Mouse (Mus musculus): ENCODE results near the gene Btd. TPM values are rescaled to one million over a fixed set of nuclear protein-coding genes. Genes with fewer than 3 reads are reported as not detected.

Btd gene
- polyA plus RNA-seq, 1 experiment from 2014 or later, result 18.4 TPM

DNA sequence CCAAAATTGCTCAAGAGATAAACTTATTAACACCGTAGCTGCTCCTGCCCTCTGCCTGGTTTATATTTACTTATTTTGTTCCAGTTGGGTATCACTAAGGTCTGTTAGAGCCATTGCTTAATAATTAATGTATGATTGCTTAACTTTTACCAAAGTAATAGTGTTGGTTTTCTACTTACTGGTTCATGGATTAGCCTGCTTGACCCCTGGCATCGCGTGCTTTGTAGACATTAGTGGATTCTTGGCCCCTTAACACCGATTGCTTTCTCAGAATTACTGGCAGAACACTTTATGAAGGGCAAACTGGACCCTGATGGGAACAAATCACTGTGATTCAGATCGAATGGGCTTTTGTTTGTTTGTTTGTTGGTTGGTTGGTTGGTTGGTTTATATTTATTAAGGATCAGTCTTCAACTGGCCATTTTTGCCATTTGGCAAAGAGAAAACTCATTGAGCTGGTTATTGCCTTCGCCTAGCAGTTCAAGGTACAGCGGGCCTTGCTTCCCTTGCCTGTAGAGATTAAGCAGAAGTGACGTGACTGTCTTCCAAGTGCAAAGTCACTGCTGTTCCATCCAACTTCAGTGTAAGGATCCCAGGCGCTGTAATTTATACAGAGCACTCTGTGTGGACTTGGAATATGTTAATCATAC lies 803 bp downstream of the Btd start:
- H3K36me3 ChIP-seq (ENCODE audit: control insufficient read depth, insufficient read depth, low read length), result no peaks in the 10 kb centered on the region
- 76% methylated on average over 9 of the region's 9 CpGs for WGBS
- H3K9ac ChIP-seq (ENCODE audit: low read depth, low read length), result peak overlapping the region; percentile 53
- DNase-seq (ENCODE audit: low spot score), result no peak
- H3K4me2 ChIP-seq (replicated peaks; ENCODE audit: low read depth, low read length), result peak overlapping the region; percentile 59
- H3K4me1 ChIP-seq (replicated peaks; ENCODE audit: control insufficient read depth, insufficient read depth, low read length), result no peaks in the 10 kb centered on the region
- no peaks in the 10 kb centered on the region for H3K9me3 ChIP-seq (ENCODE audit: control insufficient read depth, low read length)
- H3K4me3 ChIP-seq (ENCODE audit: low read depth, low read length), result peak overlapping the region; percentile 47
- H3K27me3 ChIP-seq (ENCODE audit: control insufficient read depth, insufficient read depth, low read length), result no peaks in the 10 kb centered on the region
- no peak; the same call in 1 of the 2 replicates for ATAC-seq (ENCODE audit: low FRiP score)
- H3K27ac ChIP-seq (ENCODE audit: low read depth, low read length), result no peak overlapping the region

DNA sequence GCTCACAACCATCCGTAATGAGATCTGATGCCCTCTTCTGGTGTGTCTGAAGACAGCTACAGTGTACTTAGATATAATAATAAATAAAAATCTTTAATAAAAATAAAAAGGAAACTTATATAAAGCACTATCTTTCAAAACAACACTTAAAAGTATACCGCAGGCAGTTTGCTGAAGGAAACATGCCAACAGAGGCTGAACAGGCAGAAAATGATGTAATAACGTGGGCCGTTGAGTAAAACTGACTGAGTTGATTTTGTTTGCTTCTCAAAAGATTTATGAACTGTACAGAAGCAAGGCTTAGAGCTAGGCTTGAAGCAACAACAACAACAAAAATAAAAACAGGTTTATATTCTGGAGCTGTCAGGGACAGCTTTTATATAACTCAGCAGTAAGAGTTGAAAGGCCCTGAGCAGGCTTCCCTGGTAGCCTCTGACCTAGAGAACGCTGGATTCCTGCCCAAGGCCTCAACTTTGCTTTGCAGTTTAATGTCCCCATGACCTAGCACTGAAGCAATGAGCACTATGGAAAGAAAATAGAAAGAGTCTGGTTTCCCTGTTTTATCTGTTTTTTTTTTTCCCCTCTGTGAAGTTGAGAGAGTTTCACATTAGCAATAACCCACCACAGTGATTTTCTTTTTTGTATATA lies 3.5 kb downstream of the Btd start:
- no peak overlapping the region for H3K27ac ChIP-seq (ENCODE audit: low read depth, low read length)
- DNase-seq (ENCODE audit: low spot score) (no peak), ATAC-seq (ENCODE audit: low FRiP score) (no peak)
- H3K9ac ChIP-seq (ENCODE audit: low read depth, low read length), result no peak overlapping the region
- no peaks in the 10 kb centered on the region for H3K4me1 ChIP-seq (replicated peaks; ENCODE audit: control insufficient read depth, insufficient read depth, low read length)
- H3K36me3 ChIP-seq (ENCODE audit: control insufficient read depth, insufficient read depth, low read length), result no peaks in the 10 kb centered on the region
- no peaks in the 10 kb centered on the region for H3K9me3 ChIP-seq (ENCODE audit: control insufficient read depth, low read length)
- H3K27me3 ChIP-seq (ENCODE audit: control insufficient read depth, insufficient read depth, low read length), result no peaks in the 10 kb centered on the region
- H3K4me3 ChIP-seq (ENCODE audit: low read depth, low read length), result no peak overlapping the region
- no peak overlapping the region for H3K4me2 ChIP-seq (replicated peaks; ENCODE audit: low read depth, low read length)
- 89% methylated on average over 5 of the region's 5 CpGs for WGBS

DNA sequence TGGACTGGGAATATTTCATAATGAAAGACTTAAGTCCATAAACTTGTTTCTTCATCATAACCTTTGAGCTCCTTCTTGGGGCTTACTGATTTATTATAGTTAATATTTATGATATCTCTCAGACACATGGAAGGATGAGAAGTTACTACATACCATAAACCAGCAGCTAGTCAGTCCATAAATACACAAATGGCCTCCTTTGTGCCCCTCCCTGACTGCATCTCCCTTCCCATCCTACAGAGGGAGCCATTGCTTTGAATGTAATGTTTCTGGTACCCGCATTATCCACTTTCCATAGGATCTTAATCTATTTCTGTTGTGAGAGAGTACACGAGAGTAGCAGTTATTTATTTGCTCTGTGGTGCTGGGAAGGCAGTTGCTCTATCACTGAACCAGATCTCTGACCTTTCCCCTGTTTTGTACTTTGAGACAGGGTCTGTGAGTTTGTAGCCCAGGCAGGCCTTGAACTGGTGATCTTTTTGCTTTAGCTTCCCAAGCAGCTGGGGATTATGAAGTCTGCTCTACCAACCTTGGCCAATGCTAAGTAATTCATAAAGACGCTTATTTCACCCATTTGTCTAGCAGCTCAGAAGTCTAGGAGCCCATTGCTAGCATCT lies 4.2 kb downstream of the Btd start:
- no peaks in the 10 kb centered on the region for H3K9me3 ChIP-seq (ENCODE audit: control insufficient read depth, low read length)
- H3K27ac ChIP-seq (ENCODE audit: low read depth, low read length), result no peak overlapping the region
- H3K4me3 ChIP-seq (ENCODE audit: low read depth, low read length), result no peak overlapping the region
- no peaks in the 10 kb centered on the region for H3K36me3 ChIP-seq (ENCODE audit: control insufficient read depth, insufficient read depth, low read length)
- ATAC-seq (ENCODE audit: low FRiP score), result no peak
- H3K9ac ChIP-seq (ENCODE audit: low read depth, low read length), result no peak overlapping the region
- 73% methylated on average over 3 of the region's 3 CpGs for WGBS
- no peaks in the 10 kb centered on the region for H3K4me1 ChIP-seq (replicated peaks; ENCODE audit: control insufficient read depth, insufficient read depth, low read length)
- no peak for DNase-seq (ENCODE audit: low spot score)
- H3K4me2 ChIP-seq (replicated peaks; ENCODE audit: low read depth, low read length), result no peak overlapping the region
- H3K27me3 ChIP-seq (ENCODE audit: control insufficient read depth, insufficient read depth, low read length), result no peaks in the 10 kb centered on the region

DNA sequence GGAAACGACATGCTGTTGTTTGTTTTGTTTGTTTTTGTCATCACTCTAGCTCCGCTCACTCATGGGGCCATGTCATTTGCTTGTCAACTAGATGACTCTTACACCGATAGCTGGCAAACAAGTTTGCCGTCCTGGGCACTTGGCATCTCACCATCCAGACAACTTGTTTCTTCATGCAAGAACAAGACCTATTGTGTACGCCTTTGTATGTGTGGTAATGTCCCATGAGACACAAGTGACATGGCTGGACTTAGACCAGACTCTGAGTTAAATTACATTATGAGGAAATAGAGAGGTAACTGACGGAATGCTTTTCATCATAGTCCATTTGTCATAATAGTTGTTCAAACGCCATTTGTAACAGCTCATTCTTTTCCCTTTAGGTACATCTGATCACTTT lies 5.1 kb downstream of the Btd start:
- Histone ChIP-seq H3K9me3 (ENCODE audit: control insufficient read depth, low read length) (peaks cover 3% of the 10 kb centered on the region; the same call in 1 of the 2 replicates), H3K4me3 (ENCODE audit: low read depth, low read length) (no peak overlapping the region), H3K4me2 (replicated peaks; ENCODE audit: low read depth, low read length) (no peak overlapping the region), H3K9ac (ENCODE audit: low read depth, low read length) (no peak overlapping the region), H3K27ac (ENCODE audit: low read depth, low read length) (no peak overlapping the region), H3K36me3 (ENCODE audit: control insufficient read depth, insufficient read depth, low read length) (no peaks in the 10 kb centered on the region), H3K27me3 (ENCODE audit: control insufficient read depth, insufficient read depth, low read length) (no peaks in the 10 kb centered on the region), H3K4me1 (replicated peaks; ENCODE audit: control insufficient read depth, insufficient read depth, low read length) (no peaks in the 10 kb centered on the region)
- WGBS, result 91% methylated on average over 7 of the region's 7 CpGs
- no peak for DNase-seq (ENCODE audit: low spot score)
- no peak for ATAC-seq (ENCODE audit: low FRiP score)

DNA sequence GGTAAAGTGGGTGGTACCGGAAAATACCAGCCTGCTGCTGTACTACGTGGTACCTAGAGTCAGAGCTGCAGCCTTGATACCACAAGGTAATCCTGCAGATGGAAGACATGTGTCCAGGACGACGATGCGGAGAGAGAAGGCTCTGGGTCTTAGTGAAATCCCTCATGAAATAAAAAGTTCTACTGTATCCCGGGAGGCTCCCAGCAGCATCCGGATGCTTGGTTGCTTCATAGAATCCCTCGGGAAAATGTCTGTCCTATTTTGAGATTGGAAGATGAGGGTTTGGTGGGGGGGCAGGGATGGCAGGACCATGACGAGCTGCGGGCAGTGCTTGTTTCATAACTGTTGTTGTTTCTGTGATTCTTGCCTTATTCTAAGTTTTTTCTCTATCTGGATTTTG lies 7.2 kb downstream of the Btd start:
- H3K36me3 ChIP-seq (ENCODE audit: control insufficient read depth, insufficient read depth, low read length), result no peaks in the 10 kb centered on the region
- WGBS, result 90% methylated on average over 10 of the region's 10 CpGs
- DNase-seq (ENCODE audit: low spot score), result no peak
- H3K27me3 ChIP-seq (ENCODE audit: control insufficient read depth, insufficient read depth, low read length), result no peaks in the 10 kb centered on the region
- H3K4me3 ChIP-seq (ENCODE audit: low read depth, low read length), result no peak overlapping the region
- H3K27ac ChIP-seq (ENCODE audit: low read depth, low read length), result no peak overlapping the region
- no peak overlapping the region for H3K9ac ChIP-seq (ENCODE audit: low read depth, low read length)
- peaks cover 3% of the 10 kb centered on the region; the same call in 1 of the 2 replicates for H3K9me3 ChIP-seq (ENCODE audit: control insufficient read depth, low read length)
- ATAC-seq (ENCODE audit: low FRiP score), result no peak
- H3K4me2 ChIP-seq (replicated peaks; ENCODE audit: low read depth, low read length), result no peak overlapping the region
- H3K4me1 ChIP-seq (replicated peaks; ENCODE audit: control insufficient read depth, insufficient read depth, low read length), result no peaks in the 10 kb centered on the region

DNA sequence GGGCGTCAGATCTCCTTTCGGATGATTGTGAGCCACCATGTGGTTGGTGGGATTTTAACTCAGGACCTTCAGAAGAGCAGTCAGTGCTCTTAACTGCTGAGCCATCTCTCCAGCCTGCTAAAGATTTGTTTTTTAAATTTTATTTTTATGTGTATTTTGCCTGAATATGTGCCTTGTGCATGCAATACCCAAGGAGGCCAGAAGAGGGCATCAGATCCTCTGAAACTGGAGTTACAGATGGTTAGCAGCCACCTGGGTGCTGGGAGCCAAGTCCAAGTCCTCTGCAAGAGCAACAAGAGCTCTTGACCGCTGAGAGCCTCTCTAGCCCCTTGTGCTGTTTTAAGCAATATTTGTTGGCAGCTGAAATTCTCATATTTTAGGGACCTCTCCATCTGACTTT lies 9.5 kb downstream of the Btd start:
- Histone ChIP-seq H3K4me3 (ENCODE audit: low read depth, low read length) (no peak overlapping the region), H3K27ac (ENCODE audit: low read depth, low read length) (no peak overlapping the region), H3K27me3 (ENCODE audit: control insufficient read depth, insufficient read depth, low read length) (no peaks in the 10 kb centered on the region), H3K36me3 (ENCODE audit: control insufficient read depth, insufficient read depth, low read length) (no peaks in the 10 kb centered on the region), H3K9me3 (ENCODE audit: control insufficient read depth, low read length) (peaks cover 3% of the 10 kb centered on the region; the same call in 1 of the 2 replicates), H3K9ac (ENCODE audit: low read depth, low read length) (no peak overlapping the region), H3K4me2 (replicated peaks; ENCODE audit: low read depth, low read length) (no peak overlapping the region), H3K4me1 (replicated peaks; ENCODE audit: control insufficient read depth, insufficient read depth, low read length) (no peaks in the 10 kb centered on the region)
- DNase-seq (ENCODE audit: low spot score) (no peak), ATAC-seq (ENCODE audit: low FRiP score) (no peak)
- WGBS, result 98% methylated on average over 3 of the region's 3 CpGs

DNA sequence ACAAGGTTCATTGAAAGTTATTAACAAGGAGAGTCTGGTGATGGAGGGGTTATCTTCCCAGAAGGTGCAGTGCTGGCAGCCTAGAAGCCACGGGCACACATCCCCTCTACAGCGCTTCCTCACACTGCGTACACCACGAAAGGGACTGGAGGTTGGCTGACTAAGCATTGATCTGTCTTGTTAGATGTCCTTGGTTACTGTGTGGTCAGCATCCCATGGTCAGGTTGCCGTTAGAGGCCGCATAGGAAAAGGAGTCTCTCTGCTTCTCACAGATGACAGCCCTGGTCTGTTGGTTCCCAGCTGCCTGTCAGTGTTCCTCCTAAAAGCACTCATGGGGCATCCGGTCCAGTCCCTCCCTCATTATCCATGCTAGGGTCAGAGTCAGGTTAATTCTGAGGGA lies 10.4 kb downstream of the Btd start:
- H3K4me1 ChIP-seq (replicated peaks; ENCODE audit: control insufficient read depth, insufficient read depth, low read length), result no peaks in the 10 kb centered on the region
- peaks cover 3% of the 10 kb centered on the region; the same call in 1 of the 2 replicates for H3K9me3 ChIP-seq (ENCODE audit: control insufficient read depth, low read length)
- no peak overlapping the region for H3K4me3 ChIP-seq (ENCODE audit: low read depth, low read length)
- no peak overlapping the region for H3K27ac ChIP-seq (ENCODE audit: low read depth, low read length)
- no peak for DNase-seq (ENCODE audit: low spot score)
- no peak for ATAC-seq (ENCODE audit: low FRiP score)
- no peaks in the 10 kb centered on the region for H3K36me3 ChIP-seq (ENCODE audit: control insufficient read depth, insufficient read depth, low read length)
- 89% methylated on average over 7 of the region's 7 CpGs for WGBS
- no peaks in the 10 kb centered on the region for H3K27me3 ChIP-seq (ENCODE audit: control insufficient read depth, insufficient read depth, low read length)
- H3K9ac ChIP-seq (ENCODE audit: low read depth, low read length), result no peak overlapping the region
- no peak overlapping the region for H3K4me2 ChIP-seq (replicated peaks; ENCODE audit: low read depth, low read length)

DNA sequence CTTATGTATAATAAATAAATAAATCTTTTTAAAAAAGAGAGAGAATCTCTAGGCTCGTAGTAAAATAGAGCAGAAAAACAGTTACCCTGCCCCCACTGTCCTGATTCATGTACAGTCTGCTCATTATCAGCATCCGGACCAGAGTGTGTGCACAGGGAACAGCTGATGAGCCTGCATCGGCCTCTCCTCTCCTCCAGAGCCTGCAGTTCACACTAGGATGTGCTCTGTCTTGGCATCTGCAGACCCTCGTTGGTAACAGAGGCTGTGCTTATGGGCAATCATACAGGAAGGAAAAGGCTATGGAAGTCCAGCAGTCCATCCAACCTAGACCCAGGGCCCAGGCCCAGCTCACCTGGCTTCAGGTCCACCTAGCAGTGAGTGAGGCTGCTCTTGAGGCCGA lies 11.3 kb downstream of the Btd start:
- Histone ChIP-seq H3K9ac (ENCODE audit: low read depth, low read length) (no peak overlapping the region), H3K27me3 (ENCODE audit: control insufficient read depth, insufficient read depth, low read length) (no peaks in the 10 kb centered on the region), H3K4me2 (replicated peaks; ENCODE audit: low read depth, low read length) (no peak overlapping the region), H3K9me3 (ENCODE audit: control insufficient read depth, low read length) (peaks cover 3% of the 10 kb centered on the region; the same call in 1 of the 2 replicates), H3K36me3 (ENCODE audit: control insufficient read depth, insufficient read depth, low read length) (no peaks in the 10 kb centered on the region), H3K4me3 (ENCODE audit: low read depth, low read length) (no peak overlapping the region), H3K27ac (ENCODE audit: low read depth, low read length) (no peak overlapping the region), H3K4me1 (replicated peaks; ENCODE audit: control insufficient read depth, insufficient read depth, low read length) (no peaks in the 10 kb centered on the region)
- 84% methylated on average over 5 of the region's 5 CpGs for WGBS
- DNase-seq (ENCODE audit: low spot score) (no peak), ATAC-seq (ENCODE audit: low FRiP score) (no peak)

DNA sequence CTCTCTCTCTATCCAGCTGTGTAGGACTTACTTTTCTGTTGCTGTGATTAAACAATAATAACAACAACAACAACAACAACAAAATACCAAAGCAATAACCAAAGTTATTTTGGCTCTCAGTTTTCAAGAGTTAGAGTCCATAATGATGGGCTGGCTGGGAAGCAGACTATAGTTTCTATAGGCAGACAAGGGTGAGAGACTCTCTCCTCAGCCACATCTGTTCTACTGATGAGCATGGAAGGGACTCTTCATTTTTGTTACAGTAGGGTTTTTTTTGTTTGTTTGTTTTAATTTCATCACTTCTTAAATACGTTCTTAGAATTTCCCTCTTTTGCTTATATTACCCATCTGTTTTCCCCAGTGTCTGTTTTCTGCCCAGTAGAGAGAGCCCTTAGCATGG lies 11.8 kb downstream of the Btd start:
- no peak overlapping the region for H3K27ac ChIP-seq (ENCODE audit: low read depth, low read length)
- no peaks in the 10 kb centered on the region for H3K36me3 ChIP-seq (ENCODE audit: control insufficient read depth, insufficient read depth, low read length)

More for the DNA sequence above, 11.8 kb downstream of the Btd start:
- H3K9me3 ChIP-seq (ENCODE audit: control insufficient read depth, low read length), result peaks cover 3% of the 10 kb centered on the region; the same call in 1 of the 2 replicates
- ATAC-seq (ENCODE audit: low FRiP score) (no peak), DNase-seq (ENCODE audit: low spot score) (no peak)
- H3K4me1 ChIP-seq (replicated peaks; ENCODE audit: control insufficient read depth, insufficient read depth, low read length), result no peaks in the 10 kb centered on the region
- H3K4me2 ChIP-seq (replicated peaks; ENCODE audit: low read depth, low read length), result no peak overlapping the region
- H3K27me3 ChIP-seq (ENCODE audit: control insufficient read depth, insufficient read depth, low read length), result no peaks in the 10 kb centered on the region
- 100% methylated on average over 1 of the region's 1 CpGs for WGBS
- H3K4me3 ChIP-seq (ENCODE audit: low read depth, low read length), result no peak overlapping the region
- H3K9ac ChIP-seq (ENCODE audit: low read depth, low read length), result no peak overlapping the region

Data from hindbrain, embryonic 11.5 days (tissue).